Mouse (Mus musculus): ENCODE data around the gene Timp2. TPM values are rescaled to one million over a fixed set of nuclear protein-coding genes. Genes with fewer than 3 reads are reported as not detected.

The Timp2 gene
- polyA plus RNA-seq, 1 experiment from 2014 or later = 107 TPM

DNA sequence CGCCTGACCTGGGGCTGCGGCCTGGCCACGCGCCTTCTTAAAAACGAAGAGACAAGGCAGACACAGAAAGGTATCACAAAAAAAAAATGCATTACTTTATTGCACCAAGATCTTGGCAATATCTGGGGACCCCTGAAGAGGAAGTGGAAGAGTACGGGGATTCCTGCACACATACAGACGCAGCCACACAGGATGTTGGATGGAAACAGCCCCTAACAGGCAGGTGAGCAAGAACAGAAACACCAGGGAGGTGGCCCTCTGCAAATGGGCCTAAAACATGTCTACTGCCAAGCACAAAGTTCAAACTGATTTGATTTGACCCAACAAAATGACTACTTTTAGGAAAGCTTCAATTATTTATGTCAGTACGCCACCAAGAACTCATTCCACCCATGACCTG is 96.0 kb downstream of the Timp2 start:
- Histone ChIP-seq H3K4me3 (ENCODE audit: low read depth, low read length) (no peak overlapping the region), H3K4me1 (ENCODE audit: insufficient read depth, low read depth, low read length) (peaks cover 4% of the 10 kb centered on the region), H3K27ac (ENCODE audit: low read length) (no peak overlapping the region), H3K4me2 (replicated peaks; ENCODE audit: low read depth, low read length) (no peak overlapping the region), H3K9me3 (ENCODE audit: low read length) (no peaks in the 10 kb centered on the region), H3K36me3 (ENCODE audit: insufficient read depth, low read length) (peaks cover 47% of the 10 kb centered on the region), H3K27me3 (replicated peaks; ENCODE audit: insufficient read depth, low read length) (no peaks in the 10 kb centered on the region), H3K9ac (replicated peaks; ENCODE audit: low read depth) (no peak overlapping the region)
- ATAC-seq (no peak), DNase-seq (ENCODE audit: low spot score) (no peak)
- WGBS = 91% methylated on average over 8 of the region's 8 CpGs
- no peak for TF ChIP-seq CTCF (IDR thresholded peaks at IDR 0.05)
- TF ChIP-seq EP300 (IDR thresholded peaks at IDR 0.05) = no peak

DNA sequence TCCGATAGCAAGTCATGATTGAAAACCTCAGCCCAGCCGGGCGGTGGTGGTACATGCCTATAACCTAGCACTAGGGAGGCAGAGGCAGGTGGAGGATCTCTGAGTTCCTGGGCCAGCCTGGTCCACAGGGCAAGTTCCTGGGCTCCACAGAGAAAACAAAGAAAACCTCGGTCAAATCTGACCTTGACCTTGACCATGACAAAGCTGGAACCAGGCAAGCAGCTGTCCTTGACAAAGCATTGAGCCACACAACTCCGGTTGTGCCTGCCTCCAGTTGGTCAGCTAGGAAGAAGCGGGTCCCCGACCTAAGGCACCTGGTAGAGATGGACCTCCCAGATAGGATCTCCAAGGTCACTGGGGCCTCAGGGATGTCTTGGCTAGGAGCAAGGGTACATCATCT is 99.2 kb downstream of the Timp2 start:
- H3K27me3 ChIP-seq (replicated peaks; ENCODE audit: insufficient read depth, low read length) = no peaks in the 10 kb centered on the region
- H3K9ac ChIP-seq (replicated peaks; ENCODE audit: low read depth) = no peak overlapping the region
- no peak overlapping the region for H3K4me2 ChIP-seq (replicated peaks; ENCODE audit: low read depth, low read length)
- 93% methylated on average over 7 of the region's 7 CpGs for WGBS
- H3K9me3 ChIP-seq (ENCODE audit: low read length) = no peaks in the 10 kb centered on the region
- no peak for TF ChIP-seq EP300 (IDR thresholded peaks at IDR 0.05)
- TF ChIP-seq CTCF (IDR thresholded peaks at IDR 0.05) = no peak
- no peak overlapping the region for H3K4me3 ChIP-seq (ENCODE audit: low read depth, low read length)
- no peak overlapping the region for H3K27ac ChIP-seq (ENCODE audit: low read length)
- H3K4me1 ChIP-seq (ENCODE audit: insufficient read depth, low read depth, low read length) = peaks cover 16% of the 10 kb centered on the region
- no peak for DNase-seq (ENCODE audit: low spot score)
- no peak for ATAC-seq
- peaks cover 22% of the 10 kb centered on the region; the same call in 1 of the 2 replicates for H3K36me3 ChIP-seq (ENCODE audit: insufficient read depth, low read length)

DNA sequence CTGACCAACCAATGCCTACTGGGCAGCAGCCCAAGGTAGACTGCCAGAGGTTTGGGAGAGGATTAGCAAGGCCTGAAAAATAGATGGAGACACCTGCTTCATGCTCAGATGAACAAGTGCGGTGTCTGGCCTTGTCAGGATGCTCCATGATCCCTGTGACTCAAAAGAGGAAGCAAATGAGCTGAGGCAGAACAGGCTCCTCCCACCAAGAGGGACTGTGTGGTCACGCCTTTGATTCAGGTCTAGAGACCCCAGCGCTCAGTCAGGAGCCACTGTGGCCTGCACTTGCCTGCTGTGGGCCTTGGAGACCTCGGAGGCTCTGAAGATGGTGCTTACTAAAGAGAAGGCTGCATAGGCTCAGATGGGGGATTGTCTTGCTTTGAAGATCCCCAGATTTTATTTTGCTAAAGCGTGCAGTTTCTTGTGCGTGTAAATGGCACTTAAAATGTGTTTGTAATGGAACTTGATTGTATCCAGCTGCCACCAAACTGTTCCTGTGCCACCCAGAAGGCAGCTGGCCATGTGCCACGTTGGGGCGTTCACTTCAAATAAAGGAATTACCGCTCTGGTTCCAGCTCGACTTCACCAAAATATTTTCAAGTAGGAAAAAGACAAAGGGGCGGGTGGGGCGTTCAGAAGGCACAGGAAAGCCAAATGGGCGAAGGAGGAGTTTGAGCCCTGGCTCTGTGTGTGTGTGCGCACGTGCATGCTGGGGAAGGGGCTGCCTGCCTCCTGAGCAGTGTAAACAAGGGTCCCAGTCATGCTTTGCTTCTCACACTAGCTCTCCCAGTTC is 101.2 kb downstream of the Timp2 start:
- H3K27me3 ChIP-seq (replicated peaks; ENCODE audit: insufficient read depth, low read length) = no peaks in the 10 kb centered on the region
- WGBS = 23% methylated on average over 15 of the region's 15 CpGs
- 0 out of 2 replicates have a peak overlapping the region, but pooled peaks have one; percentile 11 for H3K4me2 ChIP-seq (replicated peaks; ENCODE audit: low read depth, low read length)

DNA sequence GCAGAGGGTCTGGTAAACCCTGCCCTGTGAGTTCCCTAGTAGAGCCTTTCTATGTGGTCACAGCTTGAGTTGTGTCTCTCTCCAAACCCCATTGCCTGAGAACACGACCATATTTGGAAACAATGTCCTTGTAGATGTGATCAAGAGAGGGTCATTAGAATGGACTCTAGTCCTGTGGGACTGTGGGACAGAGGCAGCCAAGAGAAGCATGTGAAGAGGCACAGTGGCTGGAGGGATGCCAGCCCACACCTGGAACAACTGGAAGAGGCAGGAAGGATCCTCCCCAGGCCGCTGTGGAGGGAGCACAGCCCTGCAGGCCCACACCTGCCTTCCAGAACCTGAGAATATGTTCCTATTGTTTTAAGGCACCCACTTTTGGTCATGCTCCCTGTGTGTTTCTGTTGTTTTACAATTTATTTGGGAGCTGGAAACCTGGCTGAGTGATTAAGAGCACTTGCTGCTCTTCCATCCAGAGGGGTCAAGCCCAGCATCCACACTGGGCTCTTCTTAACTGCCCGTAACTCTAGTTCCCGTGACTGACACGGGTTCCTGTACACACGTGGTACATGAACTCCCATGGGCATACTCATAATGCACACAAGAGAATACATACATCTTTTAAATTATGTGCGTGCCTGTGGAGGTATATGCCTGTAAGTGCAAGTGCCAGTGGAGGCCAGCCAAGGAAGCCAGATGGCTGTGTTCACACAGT is 101.9 kb downstream of the Timp2 start:
- Histone ChIP-seq H3K4me2 (replicated peaks; ENCODE audit: low read depth, low read length) (no peak overlapping the region), H3K9me3 (ENCODE audit: low read length) (no peaks in the 10 kb centered on the region), H3K4me3 (ENCODE audit: low read depth, low read length) (no peak overlapping the region), H3K27me3 (replicated peaks; ENCODE audit: insufficient read depth, low read length) (no peaks in the 10 kb centered on the region), H3K36me3 (ENCODE audit: insufficient read depth, low read length) (peaks cover under 1% of the 10 kb centered on the region; the same call in 1 of the 2 replicates), H3K4me1 (ENCODE audit: insufficient read depth, low read depth, low read length) (peaks cover 22% of the 10 kb centered on the region), H3K9ac (replicated peaks; ENCODE audit: low read depth) (no peak overlapping the region), H3K27ac (ENCODE audit: low read length) (peak overlapping the region; percentile 63)
- ATAC-seq (no peak), DNase-seq (ENCODE audit: low spot score) (no peak)
- WGBS = 81% methylated on average over 7 of the region's 7 CpGs
- TF ChIP-seq CTCF (IDR thresholded peaks at IDR 0.05) = no peak
- no peak for TF ChIP-seq EP300 (IDR thresholded peaks at IDR 0.05)

More for the DNA sequence above, 101.2 kb downstream of the Timp2 start:
- ATAC-seq (peak; percentile 54), DNase-seq (ENCODE audit: low spot score) (peak; percentile 80)
- no peaks in the 10 kb centered on the region for H3K9me3 ChIP-seq (ENCODE audit: low read length)
- peaks cover 8% of the 10 kb centered on the region; the same call in 1 of the 2 replicates for H3K36me3 ChIP-seq (ENCODE audit: insufficient read depth, low read length)
- peaks cover 16% of the 10 kb centered on the region for H3K4me1 ChIP-seq (ENCODE audit: insufficient read depth, low read depth, low read length)
- no peak overlapping the region for H3K4me3 ChIP-seq (ENCODE audit: low read depth, low read length)
- TF ChIP-seq EP300 (IDR thresholded peaks at IDR 0.05) (peak; percentile 54; the same call in 1 of the 2 replicates), CTCF (IDR thresholded peaks at IDR 0.05) (no peak)
- peak overlapping the region; percentile 63 for H3K27ac ChIP-seq (ENCODE audit: low read length)
- H3K9ac ChIP-seq (replicated peaks; ENCODE audit: low read depth) = no peak overlapping the region

Other genes with a start within 250 kb of the Timp2 start
- 0.08 and 0.10 TPM in 2 replicates for gene Dnah17, start 225.1 kb downstream of the Timp2 start, polyA plus RNA-seq (2015; fragmentation: Nextera tagmentation; extraction: Ambion mirVana)
- gene Cyth1, start 107.1 kb downstream of the Timp2 start, polyA plus RNA-seq (2015; fragmentation: Nextera tagmentation; extraction: Ambion mirVana) = 19.4 and 19.5 TPM in 2 replicates
- gene Usp36, start 65.5 kb downstream of the Timp2 start, polyA plus RNA-seq (2015; fragmentation: Nextera tagmentation; extraction: Ambion mirVana) = 10.5 and 11.8 TPM in 2 replicates
- 0.44 and 0.88 TPM in 2 replicates for gene Cep295nl, start 13.2 kb downstream of the Timp2 start, polyA plus RNA-seq (2015; fragmentation: Nextera tagmentation; extraction: Ambion mirVana)
- gene Lgals3bp, start 46.4 kb upstream of the Timp2 start, polyA plus RNA-seq (2015; fragmentation: Nextera tagmentation; extraction: Ambion mirVana) = 30.8 and 44.3 TPM in 2 replicates
- 21.3 and 22.5 TPM in 2 replicates for gene Cant1, start 63.3 kb upstream of the Timp2 start, polyA plus RNA-seq (2015; fragmentation: Nextera tagmentation; extraction: Ambion mirVana)
- 7.2 and 9.1 TPM in 2 replicates for gene C1qtnf1, start 72.5 kb upstream of the Timp2 start, polyA plus RNA-seq (2015; fragmentation: Nextera tagmentation; extraction: Ambion mirVana)
- 4.7 and 4.9 TPM in 2 replicates for gene Engase, start 121.1 kb upstream of the Timp2 start, polyA plus RNA-seq (2015; fragmentation: Nextera tagmentation; extraction: Ambion mirVana)

Data from lung, postnatal 0 days (tissue).